Mouse (Mus musculus) c-Kit-positive CD71-positive TER-119-positive erythroid progenitor cells, embryonic 14.5 days (primary cell): ENCODE measurements around the gene Scamp4.
A peak's percentile ranks its signal among the peaks of the same experiment; 100 is the strongest.

Experiments
- DNase-seq: peaks from one replicate; pipeline ENCODE4 v3.0.0-alpha.2; 2013; ENCODE audit warnings: low spot score

The Scamp4 gene

GRCm38 (mm10) chr10:80654866-80655265 lies 52.2 kb downstream of the Scamp4 start:
- no peak for DNase-seq

- DNase-seq = no peak
These were observed 52.9 kb downstream of the Scamp4 start for GRCm38 (mm10) chr10:80655406-80656129.

- DNase-seq = peak; percentile 95
These were observed 53.6 kb downstream of the Scamp4 start for GRCm38 (mm10) chr10:80656130-80656862.

GRCm38 (mm10) chr10:80656863-80657623 lies 54.4 kb downstream of the Scamp4 start, which contains the start of gene Btbd2:
TSS of gene Btbd2 (minus strand) at chr10:80657071.
- peak; percentile 65 for DNase-seq

- DNase-seq = no peak
These were observed 55.6 kb downstream of the Scamp4 start for GRCm38 (mm10) chr10:80658194-80658840.

GRCm38 (mm10) chr10:80658841-80659202 lies 56.1 kb downstream of the Scamp4 start:
- DNase-seq = peak; percentile 58

- peak; percentile 78 for DNase-seq
These were observed 56.5 kb downstream of the Scamp4 start for GRCm38 (mm10) chr10:80659213-80659612.

GRCm38 (mm10) chr10:80661149-80661548 lies 58.5 kb downstream of the Scamp4 start:
- peak; percentile 76 for DNase-seq

- DNase-seq = no peak
These were observed 61.0 kb downstream of the Scamp4 start for GRCm38 (mm10) chr10:80663485-80664196.

GRCm38 (mm10) chr10:80664197-80665015 lies 61.7 kb downstream of the Scamp4 start:
- no peak for DNase-seq

- DNase-seq = no peak
These were observed 62.3 kb downstream of the Scamp4 start for GRCm38 (mm10) chr10:80665016-80665380.
